Mouse (Mus musculus) E14TG2a.4 (cell line): ENCODE measurements around the gene Ccl24.

Experiments used
- CTCF ChIP-seq: conservative IDR thresholded peaks from 2 replicates; pipeline ENCODE4 v1.5.1; 2014; ENCODE audit warnings: low read length
- NANOG ChIP-seq: IDR thresholded peaks from 2 replicates; pipeline ENCODE4 v1.6.1; 2014; ENCODE audit warnings: borderline replicate concordance, low read length, mixed read lengths
- POU5F1 ChIP-seq: IDR thresholded peaks from 2 replicates; pipeline ENCODE4 v1.6.1; 2014; ENCODE audit warnings: low read length, borderline replicate concordance

GRCm38 (mm10) chr5:135576055-135576454, 3.2 kb upstream of the Ccl24 start:
- TF ChIP-seq CTCF (no peak), POU5F1 (no peak), NANOG (no peak)
